Mouse (Mus musculus): ENCODE data around the gene Terb2.

GRCm38 (mm10) chr2:122206440-122207107, 20.5 kb downstream of the Terb2 start:
- TF ChIP-seq CTCF (IDR thresholded peaks at IDR 0.05; ENCODE audit: insufficient read depth, low read length) (no peak), POLR2A (IDR thresholded peaks at IDR 0.05; ENCODE audit: borderline replicate concordance, extremely low read depth, low read depth, low read length) (no peak)
